Mouse (Mus musculus): Measurements from ENCODE around the gene Notch3. TPM values are rescaled to one million over a fixed set of nuclear protein-coding genes. Genes with fewer than 3 reads are reported as not detected.
"Not testable (repeated sequence)": the region's sequence is repeated elsewhere in the genome, so short reads cannot be mapped to it uniquely, and the experiment has no call there.

Notch3 gene
- polyA plus RNA-seq, 1 experiment from 2014 or later, result 0.73 TPM

- Histone ChIP-seq H3K27ac (ENCODE audit: low read length) (0 out of 2 replicates have a peak overlapping the region, but pooled peaks have one; percentile 19), H3K4me1 (ENCODE audit: control insufficient read depth, low read depth, low read length) (peaks cover 34% of the 10 kb centered on the region)
- 71% methylated on average over 1 of the region's 1 CpGs for WGBS (ENCODE audit: insufficient replicate concordance)
These were observed 69.0 kb downstream of the Notch3 start for GRCm38 (mm10) chr17:32097676-32098075.

DNA sequence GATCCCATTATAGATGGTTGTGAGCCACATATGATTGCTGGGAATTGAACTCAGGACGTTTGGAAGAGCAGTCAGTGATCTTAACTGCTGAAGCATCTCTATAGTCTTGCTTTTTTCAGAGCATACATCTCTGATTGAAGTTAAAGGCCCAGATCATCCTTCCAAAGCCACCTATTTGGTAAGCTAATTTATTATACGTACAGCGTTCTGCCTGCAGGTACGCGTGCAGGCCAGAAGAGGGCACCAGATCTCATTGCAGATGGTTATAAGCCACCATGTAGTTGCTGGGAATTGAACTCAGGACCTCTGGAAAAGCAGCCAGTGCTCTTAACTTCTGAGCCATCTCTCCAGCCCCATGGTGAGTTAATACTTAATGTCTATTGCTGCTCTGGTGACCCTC lies 73.8 kb downstream of the Notch3 start:
- H3K9ac ChIP-seq (ENCODE audit: low read depth, low read length), result no peak overlapping the region
- H3K4me1 ChIP-seq (ENCODE audit: control insufficient read depth, low read depth, low read length), result peaks cover 38% of the 10 kb centered on the region

More at GRCm38 (mm10) chr17:32097676-32098075, 69.0 kb downstream of the Notch3 start:
- Histone ChIP-seq H3K9me3 (replicated peaks; ENCODE audit: control insufficient read depth, low read length) (peaks cover 3% of the 10 kb centered on the region), H3K9ac (ENCODE audit: low read depth, low read length) (no peak overlapping the region; the same call in 1 of the 2 replicates), H3K4me3 (ENCODE audit: low read depth, low read length) (no peak overlapping the region), H3K4me2 (ENCODE audit: low read depth, low read length) (no peak overlapping the region), H3K27me3 (ENCODE audit: control insufficient read depth, insufficient read depth, low read depth, low read length) (no peaks in the 10 kb centered on the region), H3K36me3 (ENCODE audit: control insufficient read depth, insufficient read depth) (no peaks in the 10 kb centered on the region)
- no peak for ATAC-seq (ENCODE audit: low read depth)

GRCm38 (mm10) chr17:32092241-32092619 lies 74.4 kb downstream of the Notch3 start:
- H3K4me3 ChIP-seq (ENCODE audit: low read depth, low read length), result peak overlapping the region; percentile 54
- H3K27me3 ChIP-seq (ENCODE audit: control insufficient read depth, insufficient read depth, low read depth, low read length), result no peaks in the 10 kb centered on the region
- peaks cover 37% of the 10 kb centered on the region for H3K4me1 ChIP-seq (ENCODE audit: control insufficient read depth, low read depth, low read length)
- ATAC-seq (ENCODE audit: low read depth), result peak; percentile 79
- H3K9me3 ChIP-seq (replicated peaks; ENCODE audit: control insufficient read depth, low read length), result peaks cover 3% of the 10 kb centered on the region
- H3K27ac ChIP-seq (ENCODE audit: low read length), result peak overlapping the region; percentile 97
- no peaks in the 10 kb centered on the region for H3K36me3 ChIP-seq (ENCODE audit: control insufficient read depth, insufficient read depth)
- WGBS (ENCODE audit: insufficient replicate concordance), result 45% methylated on average over 1 of the region's 1 CpGs
- peak overlapping the region; percentile 80 for H3K4me2 ChIP-seq (ENCODE audit: low read depth, low read length)
- H3K9ac ChIP-seq (ENCODE audit: low read depth, low read length), result peak overlapping the region; percentile 70

More for the DNA sequence above, 73.8 kb downstream of the Notch3 start:
- no peaks in the 10 kb centered on the region for H3K27me3 ChIP-seq (ENCODE audit: control insufficient read depth, insufficient read depth, low read depth, low read length)
- H3K36me3 ChIP-seq (ENCODE audit: control insufficient read depth, insufficient read depth), result no peaks in the 10 kb centered on the region
- peak overlapping the region; percentile 97 for H3K27ac ChIP-seq (ENCODE audit: low read length)
- WGBS (ENCODE audit: insufficient replicate concordance), result 74% methylated on average over 5 of the region's 5 CpGs
- H3K4me3 ChIP-seq (ENCODE audit: low read depth, low read length), result no peak overlapping the region
- no peak for ATAC-seq (ENCODE audit: low read depth)
- peaks cover 3% of the 10 kb centered on the region for H3K9me3 ChIP-seq (replicated peaks; ENCODE audit: control insufficient read depth, low read length)
- H3K4me2 ChIP-seq (ENCODE audit: low read depth, low read length), result no peak overlapping the region

DNA sequence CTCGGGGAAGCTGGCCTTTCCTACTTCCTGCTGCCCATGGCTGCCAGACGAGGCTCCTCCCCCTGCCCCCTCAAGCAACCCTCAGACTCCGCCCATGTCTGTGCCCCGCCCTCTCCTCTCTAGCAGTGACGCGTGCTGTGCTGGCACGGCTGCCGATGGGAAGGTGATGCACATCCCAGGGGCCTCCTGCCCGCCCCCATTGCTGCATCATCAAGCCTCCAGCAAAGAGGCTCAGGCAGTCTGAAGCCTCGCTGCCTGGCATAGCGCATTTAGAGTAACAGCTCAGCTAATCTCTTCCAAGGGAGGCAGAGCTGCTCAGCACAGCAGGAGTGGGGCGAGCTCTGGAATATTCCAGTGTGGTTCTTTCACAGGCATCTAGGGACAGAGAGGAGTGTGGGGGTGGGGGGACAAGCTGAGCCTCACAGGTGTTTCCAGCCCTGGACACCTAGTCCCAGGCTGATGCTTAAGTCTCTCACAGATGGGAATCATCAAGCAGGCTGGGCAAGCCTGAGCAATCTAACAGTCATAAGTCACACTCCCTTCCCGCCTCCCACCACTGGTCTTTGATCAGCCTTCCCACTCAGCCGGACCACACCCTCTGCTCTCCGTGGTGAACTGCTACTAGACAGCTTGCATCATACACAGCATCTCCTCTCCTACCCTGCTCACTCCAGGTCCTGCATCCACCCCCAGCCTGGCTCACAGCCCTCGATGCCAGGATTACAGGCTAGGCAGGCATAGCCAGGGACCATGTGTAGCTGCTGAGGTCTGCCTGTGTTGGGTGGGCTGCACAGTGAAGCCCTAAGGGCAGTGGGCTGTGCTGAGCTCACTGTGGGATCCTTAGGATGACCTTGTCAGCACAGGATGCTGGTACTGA lies 75.0 kb downstream of the Notch3 start:
- H3K36me3 ChIP-seq (ENCODE audit: control insufficient read depth, insufficient read depth); H3K9me3 ChIP-seq (replicated peaks; ENCODE audit: control insufficient read depth, low read length); H3K27me3 ChIP-seq (ENCODE audit: control insufficient read depth, insufficient read depth, low read depth, low read length): not testable (repeated sequence)
- H3K4me2 ChIP-seq (ENCODE audit: low read depth, low read length), result peak overlapping the region; percentile 80
- H3K9ac ChIP-seq (ENCODE audit: low read depth, low read length), result peak overlapping the region; percentile 70
- WGBS (ENCODE audit: insufficient replicate concordance), result 6% methylated on average over 13 of the region's 16 CpGs
- peak; percentile 95 for ATAC-seq (ENCODE audit: low read depth)
- peak overlapping the region; percentile 97 for H3K27ac ChIP-seq (ENCODE audit: low read length)
- peak overlapping the region; percentile 54 for H3K4me3 ChIP-seq (ENCODE audit: low read depth, low read length)
- H3K4me1 ChIP-seq (ENCODE audit: control insufficient read depth, low read depth, low read length), result peaks cover 42% of the 10 kb centered on the region

DNA sequence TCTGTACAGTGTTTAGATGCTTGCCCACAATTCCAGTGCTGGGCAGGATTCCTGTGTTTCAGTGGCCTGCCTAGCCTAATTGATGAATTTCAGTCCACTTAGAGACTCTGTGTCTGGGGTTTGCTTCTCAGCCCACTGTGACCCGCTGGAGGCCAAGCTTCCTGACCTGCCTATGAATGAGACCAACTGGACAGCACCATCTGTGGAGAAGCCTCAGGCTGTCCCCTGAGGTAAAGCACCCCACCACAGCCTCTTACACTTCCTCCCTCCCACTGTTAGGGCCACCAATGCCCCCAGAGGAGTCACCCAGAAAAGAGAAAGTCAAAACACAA lies 75.7 kb downstream of the Notch3 start:
- WGBS (ENCODE audit: insufficient replicate concordance), result 7% methylated on average over 1 of the region's 1 CpGs
- ATAC-seq (ENCODE audit: low read depth), result no peak

GRCm38 (mm10) chr17:32087069-32087468 lies 79.6 kb downstream of the Notch3 start:
- no peaks in the 10 kb centered on the region for H3K9me3 ChIP-seq (replicated peaks; ENCODE audit: control insufficient read depth, low read length)
- no peaks in the 10 kb centered on the region for H3K36me3 ChIP-seq (ENCODE audit: control insufficient read depth, insufficient read depth)
- no peak overlapping the region for H3K4me3 ChIP-seq (ENCODE audit: low read depth, low read length)
- H3K27me3 ChIP-seq (ENCODE audit: control insufficient read depth, insufficient read depth, low read depth, low read length), result no peaks in the 10 kb centered on the region
- no peak for ATAC-seq (ENCODE audit: low read depth)
- no peak overlapping the region for H3K4me2 ChIP-seq (ENCODE audit: low read depth, low read length)
- no peak overlapping the region for H3K9ac ChIP-seq (ENCODE audit: low read depth, low read length)
- no peak overlapping the region for H3K27ac ChIP-seq (ENCODE audit: low read length)
- H3K4me1 ChIP-seq (ENCODE audit: control insufficient read depth, low read depth, low read length), result peaks cover 24% of the 10 kb centered on the region
- 89% methylated on average over 2 of the region's 2 CpGs for WGBS (ENCODE audit: insufficient replicate concordance)

More for the DNA sequence above, 75.7 kb downstream of the Notch3 start:
- Histone ChIP-seq H3K9ac (ENCODE audit: low read depth, low read length) (peak overlapping the region; percentile 63), H3K27ac (ENCODE audit: low read length) (peak overlapping the region; percentile 97), H3K27me3 (ENCODE audit: control insufficient read depth, insufficient read depth, low read depth, low read length) (no peaks in the 10 kb centered on the region), H3K4me1 (ENCODE audit: control insufficient read depth, low read depth, low read length) (peaks cover 42% of the 10 kb centered on the region), H3K4me3 (ENCODE audit: low read depth, low read length) (peak overlapping the region; percentile 54), H3K36me3 (ENCODE audit: control insufficient read depth, insufficient read depth) (no peaks in the 10 kb centered on the region), H3K4me2 (ENCODE audit: low read depth, low read length) (peak overlapping the region; percentile 80), H3K9me3 (replicated peaks; ENCODE audit: control insufficient read depth, low read length) (peaks cover 3% of the 10 kb centered on the region)

DNA sequence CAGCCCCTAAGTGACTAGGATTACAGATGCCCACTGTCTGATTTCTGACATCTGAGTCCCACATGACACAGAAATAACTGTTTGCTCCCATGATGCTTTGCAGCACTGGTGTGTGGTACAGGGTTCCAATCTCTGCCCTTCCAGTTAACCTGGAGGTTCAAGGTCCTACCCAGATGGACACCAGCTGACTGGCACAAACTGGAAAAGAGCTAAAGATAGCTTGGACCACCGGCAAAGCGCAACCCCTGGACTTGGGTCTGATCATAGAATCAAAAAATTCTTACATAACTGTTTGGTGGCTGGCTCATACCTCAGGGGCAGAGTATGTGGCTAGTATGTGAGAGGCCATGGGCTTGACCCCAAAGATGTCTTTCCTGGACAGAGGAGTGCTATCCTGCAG lies 83.3 kb downstream of the Notch3 start:
- Histone ChIP-seq H3K27me3 (ENCODE audit: control insufficient read depth, insufficient read depth, low read depth, low read length) (no peaks in the 10 kb centered on the region), H3K4me2 (ENCODE audit: low read depth, low read length) (no peak overlapping the region), H3K9ac (ENCODE audit: low read depth, low read length) (no peak overlapping the region), H3K4me3 (ENCODE audit: low read depth, low read length) (no peak overlapping the region), H3K4me1 (ENCODE audit: control insufficient read depth, low read depth, low read length) (peaks cover 8% of the 10 kb centered on the region), H3K9me3 (replicated peaks; ENCODE audit: control insufficient read depth, low read length) (no peaks in the 10 kb centered on the region), H3K27ac (ENCODE audit: low read length) (no peak overlapping the region), H3K36me3 (ENCODE audit: control insufficient read depth, insufficient read depth) (no peaks in the 10 kb centered on the region)
- ATAC-seq (ENCODE audit: low read depth), result no peak
- WGBS (ENCODE audit: insufficient replicate concordance), result 73% methylated on average over 2 of the region's 2 CpGs

DNA sequence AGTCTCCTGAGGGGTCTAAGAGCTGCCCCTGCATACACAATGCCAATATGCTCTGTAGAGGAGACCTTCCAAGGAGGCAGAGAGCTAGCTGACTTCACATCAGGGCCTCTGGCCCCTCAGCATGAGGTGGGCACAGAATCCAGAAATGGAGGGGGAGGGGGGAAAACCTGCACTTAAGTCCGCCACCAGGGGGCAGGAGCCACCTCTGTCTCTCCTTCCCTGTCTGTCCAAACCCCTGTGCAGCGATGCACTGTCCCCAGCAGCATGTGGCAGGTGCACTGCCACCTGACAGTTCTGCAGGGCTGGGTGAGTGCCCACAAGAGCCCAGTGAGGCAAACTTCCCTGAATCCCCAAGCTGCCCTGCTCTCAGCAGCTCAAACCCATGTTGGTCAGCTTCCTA lies 91.5 kb downstream of the Notch3 start:
- ATAC-seq (ENCODE audit: low read depth), result no peak

GRCm38 (mm10) chr17:32074658-32075057 lies 92.0 kb downstream of the Notch3 start:
- no peak overlapping the region for H3K4me2 ChIP-seq (ENCODE audit: low read depth, low read length)
- H3K4me3 ChIP-seq (ENCODE audit: low read depth, low read length), result no peak overlapping the region
- H3K9me3 ChIP-seq (replicated peaks; ENCODE audit: control insufficient read depth, low read length), result peaks cover 3% of the 10 kb centered on the region
- no peak overlapping the region for H3K27ac ChIP-seq (ENCODE audit: low read length)
- H3K9ac ChIP-seq (ENCODE audit: low read depth, low read length), result no peak overlapping the region
- H3K4me1 ChIP-seq (ENCODE audit: control insufficient read depth, low read depth, low read length), result peaks cover 7% of the 10 kb centered on the region; the same call in 1 of the 2 replicates
- no peaks in the 10 kb centered on the region for H3K36me3 ChIP-seq (ENCODE audit: control insufficient read depth, insufficient read depth)
- H3K27me3 ChIP-seq (ENCODE audit: control insufficient read depth, insufficient read depth, low read depth, low read length), result no peaks in the 10 kb centered on the region
- ATAC-seq (ENCODE audit: low read depth), result no peak
- 37% methylated on average over 4 of the region's 4 CpGs for WGBS (ENCODE audit: insufficient replicate concordance)

More for the DNA sequence above, 91.5 kb downstream of the Notch3 start:
- 0% methylated on average over 2 of the region's 2 CpGs for WGBS (ENCODE audit: insufficient replicate concordance)
- H3K4me2 ChIP-seq (ENCODE audit: low read depth, low read length), result no peak overlapping the region
- H3K27me3 ChIP-seq (ENCODE audit: control insufficient read depth, insufficient read depth, low read depth, low read length), result no peaks in the 10 kb centered on the region
- H3K27ac ChIP-seq (ENCODE audit: low read length), result no peak overlapping the region
- H3K4me1 ChIP-seq (ENCODE audit: control insufficient read depth, low read depth, low read length), result peaks cover 7% of the 10 kb centered on the region; the same call in 1 of the 2 replicates
- H3K36me3 ChIP-seq (ENCODE audit: control insufficient read depth, insufficient read depth), result no peaks in the 10 kb centered on the region
- no peak overlapping the region for H3K9ac ChIP-seq (ENCODE audit: low read depth, low read length)
- no peak overlapping the region for H3K4me3 ChIP-seq (ENCODE audit: low read depth, low read length)
- H3K9me3 ChIP-seq (replicated peaks; ENCODE audit: control insufficient read depth, low read length), result no peaks in the 10 kb centered on the region

Measured in liver, embryonic 16.5 days (tissue).